Mouse (Mus musculus) limb, embryonic 13.5 days (tissue): Measurements from ENCODE around the gene Ifitm5. TPM values are rescaled to one million over a fixed set of nuclear protein-coding genes. Genes with fewer than 3 reads are reported as not detected.

Experiments used
- ATAC-seq: fragments of 200-750 bp; cut with Nextera tagmentation; 2 replicates; pipeline ENCODE4 v1.8.0; 2017; ENCODE audit warnings: low read depth, moderate number of reproducible peaks, moderate TSS enrichment; ENCODE audit not compliant: low FRiP score
- H3K27ac ChIP-seq: fragments of 300-500 bp; sonication (generic); 2 replicates; pipeline ENCODE4 v1.5.1; 2015; ENCODE audit warnings: inconsistent platforms, mild to moderate bottlenecking, moderate library complexity
- H3K27me3 ChIP-seq: fragments of 300-500 bp; sonication (generic); 2 replicates; pipeline ENCODE4 v1.6.1; 2015; ENCODE audit warnings: mild to moderate bottlenecking, inconsistent platforms
- H3K36me3 ChIP-seq: fragments of 300-500 bp; sonication (generic); 2 replicates; pipeline ENCODE4 v1.6.1; 2015; ENCODE audit warnings: inconsistent platforms, mild to moderate bottlenecking, moderate library complexity
- H3K4me1 ChIP-seq: fragments of 300-500 bp; sonication (generic); 2 replicates; pipeline ENCODE4 v1.6.1; 2015; ENCODE audit warnings: inconsistent platforms
- H3K4me2 ChIP-seq: fragments of 300-500 bp; sonication (generic); replicated peaks from 2 replicates; pipeline ENCODE4 v1.6.1; 2015; ENCODE audit warnings: inconsistent platforms, mild to moderate bottlenecking, moderate library complexity
- H3K4me3 ChIP-seq: fragments of 300-500 bp; sonication (generic); 2 replicates; pipeline ENCODE4 v1.5.1; 2015; ENCODE audit warnings: moderate library complexity, mild to moderate bottlenecking, inconsistent platforms
- H3K9ac ChIP-seq: fragments of 300-500 bp; sonication (generic); 2 replicates; pipeline ENCODE4 v1.6.1; 2015; ENCODE audit warnings: mild to moderate bottlenecking, inconsistent platforms
- H3K9me3 ChIP-seq: fragments of 300-500 bp; sonication (generic); 2 replicates; pipeline ENCODE4 v1.6.1; 2016; ENCODE audit warnings: inconsistent platforms
- WGBS: fragments of 180-500 bp; shearing (Covaris S2); methylation state at CpG from one replicate; pipeline ENCODE4 v1.1.7; 2015; 5-methylcytosine and 5-hydroxymethylcytosine counted together
- polyA plus RNA-seq: library from polyadenylated mRNA; unstranded; fragments of >200 nt; fragmentation: Nextera tagmentation; extraction: Ambion mirVana; gene quantifications from 2 replicates; pipeline ENCODE4 v1.2.1, GENCODE M21; 2015

The Ifitm5 gene
- polyA plus RNA-seq, 1 experiment from 2014 or later = 15.2 TPM

GRCm38 (mm10) chr7:140959181-140959901 lies 9.2 kb upstream of the Ifitm5 start:
- WGBS = 7% methylated on average over 9 of the region's 9 CpGs
- H3K9ac ChIP-seq = no peak overlapping the region

GRCm38 (mm10) chr7:140956556-140956869 lies 6.4 kb upstream of the Ifitm5 start:
- peak; percentile 8; the same call in 1 of the 2 replicates for ATAC-seq
- Histone ChIP-seq H3K27ac (peak overlapping the region; percentile 99), H3K4me1 (peaks cover 55% of the 10 kb centered on the region)

More at GRCm38 (mm10) chr7:140959181-140959901, 9.2 kb upstream of the Ifitm5 start:
- H3K4me1 ChIP-seq = peaks cover 27% of the 10 kb centered on the region
- H3K4me3 ChIP-seq = no peak overlapping the region
- no peaks in the 10 kb centered on the region for H3K9me3 ChIP-seq
- no peak overlapping the region for H3K27ac ChIP-seq
- H3K27me3 ChIP-seq = no peaks in the 10 kb centered on the region
- no peaks in the 10 kb centered on the region for H3K36me3 ChIP-seq
- no peak for ATAC-seq
- no peak overlapping the region for H3K4me2 ChIP-seq

GRCm38 (mm10) chr7:140955758-140956555 lies 5.9 kb upstream of the Ifitm5 start, which contains the start of the genes Gm45717 and Ifitm2:
Gene Gm45717 (minus strand): TSS chr7:140955937.
Gene Ifitm2 (minus strand): TSS chr7:140955987.
- H3K4me2 ChIP-seq = peak within 1 kb of the TSS; percentile 89
- H3K27ac ChIP-seq = peak within 1 kb of the TSS; percentile 99
- no peaks in the 10 kb centered on the region for H3K9me3 ChIP-seq
- H3K27me3 ChIP-seq = no peaks in the 10 kb centered on the region
- H3K4me3 ChIP-seq = peak within 1 kb of the TSS; percentile 70
- peak; percentile 90 for ATAC-seq
- H3K9ac ChIP-seq = peak within 1 kb of the TSS; percentile 82
- peaks cover 61% of the 10 kb centered on the region for H3K4me1 ChIP-seq
- WGBS = 2% methylated on average over 11 of the region's 11 CpGs
- peaks cover 13% of the 10 kb centered on the region for H3K36me3 ChIP-seq

More at GRCm38 (mm10) chr7:140956556-140956869, 6.4 kb upstream of the Ifitm5 start:
- 20% methylated on average over 6 of the region's 6 CpGs for WGBS
- H3K4me3 ChIP-seq = peak overlapping the region; percentile 70
- H3K27me3 ChIP-seq = no peaks in the 10 kb centered on the region
- H3K4me2 ChIP-seq = peak overlapping the region; percentile 89
- H3K9ac ChIP-seq = peak overlapping the region; percentile 82; the same call in 1 of the 2 replicates
- no peaks in the 10 kb centered on the region for H3K9me3 ChIP-seq
- H3K36me3 ChIP-seq = peaks cover 13% of the 10 kb centered on the region

- ATAC-seq = peak; percentile 2; the same call in 1 of the 2 replicates
- WGBS = 4% methylated on average over 17 of the region's 17 CpGs
- H3K4me1 ChIP-seq = peaks cover 67% of the 10 kb centered on the region
These were observed 5.3 kb upstream of the Ifitm5 start for GRCm38 (mm10) chr7:140955342-140955741.

GRCm38 (mm10) chr7:140954733-140955071 lies 4.6 kb upstream of the Ifitm5 start:
- WGBS = 4% methylated on average over 9 of the region's 9 CpGs
- Histone ChIP-seq H3K4me1 (peaks cover 73% of the 10 kb centered on the region), H3K4me3 (peak overlapping the region; percentile 70), H3K36me3 (peaks cover 23% of the 10 kb centered on the region), H3K27me3 (no peaks in the 10 kb centered on the region), H3K9me3 (no peaks in the 10 kb centered on the region), H3K9ac (peak overlapping the region; percentile 82), H3K27ac (peak overlapping the region; percentile 99), H3K4me2 (peak overlapping the region; percentile 89)
- no peak for ATAC-seq

More at GRCm38 (mm10) chr7:140955342-140955741, 5.3 kb upstream of the Ifitm5 start:
- Histone ChIP-seq H3K27me3 (no peaks in the 10 kb centered on the region), H3K9me3 (no peaks in the 10 kb centered on the region), H3K9ac (peak overlapping the region; percentile 82), H3K4me2 (peak overlapping the region; percentile 89), H3K27ac (peak overlapping the region; percentile 99), H3K36me3 (peaks cover 17% of the 10 kb centered on the region), H3K4me3 (peak overlapping the region; percentile 70)

GRCm38 (mm10) chr7:140953800-140954732 lies 4.0 kb upstream of the Ifitm5 start:
- H3K4me1 ChIP-seq = peaks cover 67% of the 10 kb centered on the region
- peak overlapping the region; percentile 99 for H3K27ac ChIP-seq
- peak overlapping the region; percentile 89 for H3K4me2 ChIP-seq
- H3K9me3 ChIP-seq = no peaks in the 10 kb centered on the region
- H3K9ac ChIP-seq = peak overlapping the region; percentile 82
- WGBS = 52% methylated on average over 15 of the region's 15 CpGs
- no peaks in the 10 kb centered on the region for H3K27me3 ChIP-seq
- peak overlapping the region; percentile 70 for H3K4me3 ChIP-seq
- H3K36me3 ChIP-seq = peaks cover 29% of the 10 kb centered on the region
- no peak for ATAC-seq

GRCm38 (mm10) chr7:140953133-140953532 lies 3.0 kb upstream of the Ifitm5 start:
- peak overlapping the region; percentile 48; the same call in 1 of the 2 replicates for H3K9ac ChIP-seq
- no peaks in the 10 kb centered on the region for H3K9me3 ChIP-seq
- H3K4me1 ChIP-seq = peaks cover 64% of the 10 kb centered on the region
- H3K27ac ChIP-seq = 0 out of 2 replicates have a peak overlapping the region, but pooled peaks have one; percentile 28
- H3K27me3 ChIP-seq = no peaks in the 10 kb centered on the region
- ATAC-seq = no peak
- H3K4me2 ChIP-seq = peak overlapping the region; percentile 89
- WGBS = 78% methylated on average over 11 of the region's 11 CpGs
- H3K36me3 ChIP-seq = peaks cover 39% of the 10 kb centered on the region
- H3K4me3 ChIP-seq = peak overlapping the region; percentile 70

- peak overlapping the region; percentile 20; the same call in 1 of the 2 replicates for H3K9ac ChIP-seq
- H3K4me2 ChIP-seq = peak overlapping the region; percentile 89
- H3K27ac ChIP-seq = peak overlapping the region; percentile 28; the same call in 1 of the 2 replicates
- H3K36me3 ChIP-seq = peaks cover 46% of the 10 kb centered on the region
- H3K4me1 ChIP-seq = peaks cover 64% of the 10 kb centered on the region
- ATAC-seq = no peak
- H3K9me3 ChIP-seq = no peaks in the 10 kb centered on the region
- no peaks in the 10 kb centered on the region for H3K27me3 ChIP-seq
- H3K4me3 ChIP-seq = no peak overlapping the region
- WGBS = 62% methylated on average over 7 of the region's 7 CpGs
These were observed 2.4 kb upstream of the Ifitm5 start for GRCm38 (mm10) chr7:140952441-140952840.

- H3K4me2 ChIP-seq = peak overlapping the region; percentile 89; the same call in 1 of the 2 replicates
- no peak overlapping the region for H3K27ac ChIP-seq
- no peak overlapping the region for H3K4me3 ChIP-seq
- 0 out of 2 replicates have a peak overlapping the region, but pooled peaks have one; percentile 31 for H3K9ac ChIP-seq
- no peaks in the 10 kb centered on the region for H3K9me3 ChIP-seq
- H3K27me3 ChIP-seq = no peaks in the 10 kb centered on the region
- ATAC-seq = no peak
- WGBS = 60% methylated on average over 6 of the region's 6 CpGs
- H3K36me3 ChIP-seq = peaks cover 52% of the 10 kb centered on the region
- peaks cover 59% of the 10 kb centered on the region for H3K4me1 ChIP-seq
These were observed 1.7 kb upstream of the Ifitm5 start for GRCm38 (mm10) chr7:140951765-140952164.

GRCm38 (mm10) chr7:140951051-140951450 lies 960 bp upstream of the Ifitm5 start:
- no peaks in the 10 kb centered on the region for H3K9me3 ChIP-seq
- H3K4me1 ChIP-seq = peaks cover 52% of the 10 kb centered on the region
- ATAC-seq = no peak
- WGBS = 30% methylated on average over 8 of the region's 8 CpGs
- H3K27ac ChIP-seq = peak overlapping the region; percentile 55; the same call in 1 of the 2 replicates
- peak overlapping the region; percentile 38 for H3K4me2 ChIP-seq
- H3K4me3 ChIP-seq = 0 out of 2 replicates have a peak overlapping the region, but pooled peaks have one; percentile 1
- peaks cover 59% of the 10 kb centered on the region for H3K36me3 ChIP-seq
- peak overlapping the region; percentile 51 for H3K9ac ChIP-seq
- H3K27me3 ChIP-seq = no peaks in the 10 kb centered on the region

- Histone ChIP-seq H3K27me3 (no peaks in the 10 kb centered on the region), H3K4me3 (no peak overlapping the region), H3K4me2 (no peak overlapping the region), H3K27ac (no peak overlapping the region; the same call in 1 of the 2 replicates), H3K9me3 (no peaks in the 10 kb centered on the region), H3K9ac (no peak overlapping the region), H3K36me3 (peaks cover 77% of the 10 kb centered on the region), H3K4me1 (peaks cover 46% of the 10 kb centered on the region)
- ATAC-seq = no peak
- WGBS = 82% methylated on average over 6 of the region's 6 CpGs
These were observed 836 bp downstream of the Ifitm5 start for GRCm38 (mm10) chr7:140949255-140949654.
